Comparison of ENCODE assay signal across 9 mouse cellular contexts in the genomic region with DNA sequence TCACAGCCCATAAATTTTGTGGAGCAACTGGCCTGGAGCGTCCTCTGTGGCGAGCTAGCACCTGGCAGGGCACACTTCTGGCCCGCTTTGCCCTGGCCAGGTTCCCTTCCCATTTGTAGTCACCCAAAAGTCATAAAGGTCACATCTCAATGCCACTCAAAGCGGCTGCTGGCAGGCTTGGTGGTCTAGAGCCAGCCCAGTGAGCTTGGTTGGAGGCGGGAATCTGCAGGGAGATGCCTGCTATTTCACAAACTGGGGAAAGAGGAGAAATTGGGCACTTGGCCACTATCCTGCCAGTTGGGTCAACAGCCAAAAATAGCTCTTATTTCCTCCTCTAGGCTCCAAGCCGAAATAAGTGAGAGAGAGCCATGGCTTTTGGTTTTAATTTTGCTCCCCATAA. TPM values are rescaled to one million over a fixed set of nuclear protein-coding genes. Genes with fewer than 3 reads are reported as not detected.
DNase-seq lines count a peak whose midpoint lies in the region; ATAC-seq lines count a peak whose summit lies in the region.
"Had no signal": no experiment of that assay in that cellular context is flagged by ENCODE, and none has a peak within 500 bp of the region (broad histone marks: within the 10 kb centered on the region; RNA-seq: fewer than 3 reads in every experiment).

No protein-coding gene starts in this region.

- no peak overlapping the region for H3K4me3 ChIP-seq in liver, embryonic 12.5 days
- no peak overlapping the region for H3K4me3 ChIP-seq in liver, embryonic 11.5 days (ENCODE audit: low read depth, low read length)
- H3K4me3 ChIP-seq in heart, embryonic 11.5 days (ENCODE audit: low read depth, low read length) = no peak overlapping the region
- no peak overlapping the region for H3K4me3 ChIP-seq in limb, embryonic 13.5 days
- H3K4me3 ChIP-seq in midbrain, embryonic 16.5 days (ENCODE audit: low read depth, low read length) = no peak overlapping the region

- H3K36me3 ChIP-seq in liver, embryonic 12.5 days = peaks cover 39% of the 10 kb centered on the region
- peaks cover 9% of the 10 kb centered on the region for H3K36me3 ChIP-seq in liver, embryonic 11.5 days (ENCODE audit: control insufficient read depth, insufficient read depth, low read length)
- peaks cover 6% of the 10 kb centered on the region; the same call in 1 of the 2 replicates for H3K36me3 ChIP-seq in heart, embryonic 11.5 days (ENCODE audit: control insufficient read depth, insufficient read depth, low read length)
- peaks cover 40% of the 10 kb centered on the region for H3K36me3 ChIP-seq in limb, embryonic 13.5 days
- H3K36me3 ChIP-seq in midbrain, embryonic 16.5 days (ENCODE audit: control insufficient read depth, insufficient read depth, low read length) = peaks cover 19% of the 10 kb centered on the region

- H3K27ac ChIP-seq in liver, embryonic 12.5 days = peak overlapping the region; percentile 28; the same call in 1 of the 2 replicates
- no peak overlapping the region for H3K27ac ChIP-seq in liver, embryonic 11.5 days (ENCODE audit: low read depth, low read length)
- H3K27ac ChIP-seq in heart, embryonic 11.5 days (ENCODE audit: low read depth, low read length) = 0 out of 2 replicates have a peak overlapping the region, but pooled peaks have one; percentile 35
- H3K27ac ChIP-seq in limb, embryonic 13.5 days = peak overlapping the region; percentile 81
- H3K27ac ChIP-seq in midbrain, embryonic 16.5 days (ENCODE audit: low read length) = no peak overlapping the region

- no peak overlapping the region for H3K4me2 ChIP-seq in liver, embryonic 12.5 days
- no peak overlapping the region for H3K4me2 ChIP-seq in liver, embryonic 11.5 days
- H3K4me2 ChIP-seq in heart, embryonic 11.5 days = no peak overlapping the region
- H3K4me2 ChIP-seq in limb, embryonic 13.5 days (replicated peaks) = peak overlapping the region; percentile 21
- no peak overlapping the region for H3K4me2 ChIP-seq in midbrain, embryonic 16.5 days (ENCODE audit: low read length)

- H3K9ac ChIP-seq in liver, embryonic 12.5 days = no peak overlapping the region
- no peak overlapping the region for H3K9ac ChIP-seq in liver, embryonic 11.5 days (ENCODE audit: low read depth, low read length)
- H3K9ac ChIP-seq in heart, embryonic 11.5 days (ENCODE audit: low read depth, low read length) = no peak overlapping the region
- H3K9ac ChIP-seq in limb, embryonic 13.5 days = 0 out of 2 replicates have a peak overlapping the region, but pooled peaks have one; percentile 4
- H3K9ac ChIP-seq in midbrain, embryonic 16.5 days (ENCODE audit: low read depth, low read length) = no peak overlapping the region

- H3K9me3 ChIP-seq in liver, embryonic 12.5 days (replicated peaks) = no peaks in the 10 kb centered on the region
- H3K9me3 ChIP-seq in liver, embryonic 11.5 days (ENCODE audit: control insufficient read depth, low read length) = peaks cover 3% of the 10 kb centered on the region; the same call in 1 of the 2 replicates
- no peaks in the 10 kb centered on the region for H3K9me3 ChIP-seq in heart, embryonic 11.5 days (replicated peaks; ENCODE audit: control insufficient read depth, low read length)
- no peaks in the 10 kb centered on the region for H3K9me3 ChIP-seq in limb, embryonic 13.5 days
- no peaks in the 10 kb centered on the region for H3K9me3 ChIP-seq in midbrain, embryonic 16.5 days (replicated peaks; ENCODE audit: control insufficient read depth, low read length, poor library complexity, severe bottlenecking)

- no peaks in the 10 kb centered on the region for H3K4me1 ChIP-seq in liver, embryonic 12.5 days
- no peaks in the 10 kb centered on the region; the same call in 1 of the 2 replicates for H3K4me1 ChIP-seq in liver, embryonic 11.5 days (replicated peaks; ENCODE audit: control insufficient read depth, insufficient read depth, low read length)
- H3K4me1 ChIP-seq in heart, embryonic 11.5 days (ENCODE audit: control insufficient read depth, insufficient read depth, low read length) = peaks cover 4% of the 10 kb centered on the region; the same call in 1 of the 2 replicates
- peaks cover 36% of the 10 kb centered on the region for H3K4me1 ChIP-seq in limb, embryonic 13.5 days
- H3K4me1 ChIP-seq in midbrain, embryonic 16.5 days (ENCODE audit: control insufficient read depth, insufficient read depth, low read length) = 0 out of 2 replicates have a peak, but pooled peaks cover 3% of the 10 kb centered on the region

- WGBS in liver, embryonic 12.5 days (ENCODE audit: insufficient replicate concordance) = 74% methylated on average over 6 of the region's 6 CpGs
- 77% methylated on average over 6 of the region's 6 CpGs for WGBS in liver, embryonic 11.5 days
- WGBS in heart, embryonic 11.5 days (ENCODE audit: insufficient replicate concordance) = 71% methylated on average over 6 of the region's 6 CpGs
- 24% methylated on average over 6 of the region's 6 CpGs for WGBS in limb, embryonic 13.5 days
- 78% methylated on average over 6 of the region's 6 CpGs for WGBS in midbrain, embryonic 16.5 days

- no peak for DNase-seq in liver, embryonic 11.5 days (ENCODE audit: low spot score)
- DNase-seq in cerebellum, postnatal 14 days = peak; percentile 71 to 79
- DNase-seq in spleen, adult 12 weeks (ENCODE audit: low spot score) = no peak
- no peak for DNase-seq in thymus, postnatal 10 days (ENCODE audit: low spot score in 2 of 2)

- ATAC-seq in liver, embryonic 12.5 days = no peak
- ATAC-seq in liver, embryonic 11.5 days (replicated peaks; ENCODE audit: low FRiP score) = no peak
- ATAC-seq in heart, embryonic 11.5 days (replicated peaks; ENCODE audit: insufficient number of reproducible peaks, low FRiP score, low TSS enrichment) = no peak
- ATAC-seq in limb, embryonic 13.5 days (ENCODE audit: low FRiP score, low read depth) = peak; percentile 34; the same call in 1 of the 2 replicates
- no peak for ATAC-seq in midbrain, embryonic 16.5 days

- no peaks in the 10 kb centered on the region for H3K27me3 ChIP-seq in liver, embryonic 12.5 days (replicated peaks)
- H3K27me3 ChIP-seq in liver, embryonic 11.5 days (replicated peaks; ENCODE audit: control insufficient read depth, insufficient read depth, low read length) = no peaks in the 10 kb centered on the region
- no peaks in the 10 kb centered on the region for H3K27me3 ChIP-seq in heart, embryonic 11.5 days (ENCODE audit: control insufficient read depth, insufficient read depth, low read length)
- H3K27me3 ChIP-seq in limb, embryonic 13.5 days = no peaks in the 10 kb centered on the region
- no peaks in the 10 kb centered on the region for H3K27me3 ChIP-seq in midbrain, embryonic 16.5 days (ENCODE audit: control insufficient read depth, insufficient read depth, low read depth, low read length)

RNA-seq across cellular contexts. Expression of a gene that starts 4.4 kb away (rescaled TPM):
- polyA plus RNA-seq in liver, embryonic 12.5 days (2016; fragmentation: Nextera tagmentation; extraction: Ambion mirVana) = 1.2 and 1.4 TPM in 2 replicates
- 1.6 TPM in 2 replicates for polyA plus RNA-seq in liver, embryonic 11.5 days (2014; fragmentation: Nextera tagmentation; extraction: Ambion mirVana)
- 0.56 and 0.69 TPM in 2 replicates for polyA plus RNA-seq in heart, embryonic 11.5 days (2014; fragmentation: Nextera tagmentation; extraction: Ambion mirVana)
- 2.9 and 3.1 TPM in 2 replicates for polyA plus RNA-seq in limb, embryonic 13.5 days (2015; fragmentation: Nextera tagmentation; extraction: Ambion mirVana)
- polyA plus RNA-seq in midbrain, embryonic 16.5 days (2015; fragmentation: Nextera tagmentation; extraction: Ambion mirVana) = 2.0 and 2.2 TPM in 2 replicates
- polyA plus RNA-seq: small intestine, adult 2 months had no signal

Comparison
In these comparisons a context has a peak if more than half of its experiments do, and no peak if none do; other contexts are left out.
1. H3K27ac ChIP-seq: peak in liver, embryonic 12.5 days (single experiment), heart, embryonic 11.5 days (single experiment) and limb, embryonic 13.5 days (single experiment); none in liver, embryonic 11.5 days (single experiment) and midbrain, embryonic 16.5 days (single experiment).
2. DNase-seq: peak in cerebellum, postnatal 14 days (2 of 2); none in liver, embryonic 11.5 days (single experiment), spleen, adult 12 weeks (single experiment) and thymus, postnatal 10 days (0 of 2).